Mouse (Mus musculus): ENCODE measurements around the gene Acyp1. TPM values are rescaled to one million over a fixed set of nuclear protein-coding genes. Genes with fewer than 3 reads are reported as not detected.
"Not testable (repeated sequence)": the region's sequence is repeated elsewhere in the genome, so short reads cannot be mapped to it uniquely, and the experiment has no call there.

The Acyp1 gene
- total RNA-seq, 4 experiments from 2014 or later: 22.7 to 37.1 (median 30.9) TPM

GRCm38 (mm10) chr12:85284331-85284730 lies 3.9 kb downstream of the Acyp1 start:
- no peak for DNase-seq (ENCODE audit: low spot score in 2 of 2)

- DNase-seq (ENCODE audit: low spot score in 2 of 2): not testable (repeated sequence)
Measured at GRCm38 (mm10) chr12:85281756-85282155, 6.5 kb downstream of the Acyp1 start.

- no peak for DNase-seq (ENCODE audit: low spot score in 2 of 2)
Measured at GRCm38 (mm10) chr12:85280845-85281651, 7.2 kb downstream of the Acyp1 start.

GRCm38 (mm10) chr12:85280105-85280844 lies 8.0 kb downstream of the Acyp1 start:
- DNase-seq (ENCODE audit: low spot score in 2 of 2): peak; percentile 96 to 98

GRCm38 (mm10) chr12:85279396-85280080 lies 8.7 kb downstream of the Acyp1 start:
- DNase-seq (ENCODE audit: low spot score in 2 of 2): no peak

GRCm38 (mm10) chr12:85278919-85279318 lies 9.3 kb downstream of the Acyp1 start:
- DNase-seq (ENCODE audit: low spot score in 2 of 2): no peak

- no peak for DNase-seq (ENCODE audit: low spot score in 2 of 2)
Measured at GRCm38 (mm10) chr12:85276273-85276672, 12.0 kb downstream of the Acyp1 start.

- no peak for DNase-seq (ENCODE audit: low spot score in 2 of 2)
Measured at GRCm38 (mm10) chr12:85273508-85273907, 14.7 kb downstream of the Acyp1 start.

- DNase-seq (ENCODE audit: low spot score in 2 of 2): no peak
Measured at GRCm38 (mm10) chr12:85271843-85272206, 16.4 kb downstream of the Acyp1 start.

GRCm38 (mm10) chr12:85271132-85271842 lies 17.0 kb downstream of the Acyp1 start:
- no peak for DNase-seq (ENCODE audit: low spot score in 2 of 2)

- DNase-seq (ENCODE audit: low spot score in 2 of 2): peak; percentile 79 to 87
Measured at GRCm38 (mm10) chr12:85270319-85270718, 17.9 kb downstream of the Acyp1 start, which contains the start of gene Mlh3. Gene Mlh3 (minus strand): TSS chr12:85270599.

GRCm38 (mm10) chr12:85269821-85270220 lies 18.4 kb downstream of the Acyp1 start:
- no peak for DNase-seq (ENCODE audit: low spot score in 2 of 2)

- no peak for DNase-seq (ENCODE audit: low spot score in 2 of 2)
Measured at GRCm38 (mm10) chr12:85266248-85266647, 22.0 kb downstream of the Acyp1 start.

- DNase-seq (ENCODE audit: low spot score in 2 of 2): no peak
Measured at GRCm38 (mm10) chr12:85264940-85265339, 23.3 kb downstream of the Acyp1 start.

- DNase-seq (ENCODE audit: low spot score in 2 of 2): no peak
Measured at GRCm38 (mm10) chr12:85264531-85264930, 23.7 kb downstream of the Acyp1 start.

GRCm38 (mm10) chr12:85263190-85263589 lies 25.0 kb downstream of the Acyp1 start:
- no peak for DNase-seq (ENCODE audit: low spot score in 2 of 2)

GRCm38 (mm10) chr12:85262489-85262888 lies 25.7 kb downstream of the Acyp1 start:
- no peak for DNase-seq (ENCODE audit: low spot score in 2 of 2)

GRCm38 (mm10) chr12:85257008-85257639 lies 31.1 kb downstream of the Acyp1 start:
- DNase-seq (ENCODE audit: low spot score in 2 of 2): no peak

GRCm38 (mm10) chr12:85256074-85256751 lies 32.0 kb downstream of the Acyp1 start:
- DNase-seq (ENCODE audit: low spot score in 2 of 2): no peak

GRCm38 (mm10) chr12:85252083-85252482 lies 36.2 kb downstream of the Acyp1 start:
- no peak for DNase-seq (ENCODE audit: low spot score in 2 of 2)
